Mouse (Mus musculus) cerebellum, adult 2 months (tissue): ENCODE results near the gene Gm28827.
"Not testable (repeated sequence)": the region's sequence is repeated elsewhere in the genome, so short reads cannot be mapped to it uniquely, and the experiment has no call there.

Experiments
- CTCF ChIP-seq: fragments of 200-500 bp; IDR thresholded peaks from 2 replicates; pipeline ENCODE4 v1.5.1; 2011; ENCODE audit warnings: low read depth, mild to moderate bottlenecking, control low read depth, low read length, moderate library complexity, borderline replicate concordance; ENCODE audit not compliant: insufficient read depth
- POLR2A ChIP-seq: fragments of 200-500 bp; IDR thresholded peaks from 2 replicates; pipeline ENCODE4 v1.6.1; 2011; ENCODE audit warnings: low read length, control low read depth, borderline replicate concordance; ENCODE audit not compliant: insufficient read depth

DNA sequence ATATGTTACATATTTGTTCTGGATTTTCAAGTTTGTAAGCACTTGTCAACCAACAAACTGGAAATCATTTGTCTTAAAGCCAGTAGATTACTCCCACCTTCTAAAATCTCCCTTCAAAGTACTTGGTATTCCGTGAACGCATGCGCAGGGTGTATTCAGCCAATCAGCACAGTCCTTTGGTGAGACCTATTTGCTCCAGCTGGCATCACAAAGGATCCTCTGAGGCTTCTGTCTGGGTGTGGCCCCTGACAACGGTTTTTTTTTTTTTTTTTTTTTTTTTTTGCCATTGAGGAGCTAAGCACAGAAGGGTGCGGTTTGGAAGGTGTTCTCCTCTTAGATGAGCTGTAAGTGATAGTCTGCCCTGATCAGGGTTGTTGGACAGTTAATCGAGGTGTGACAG is at the start of gene Gm28827:
- not testable (repeated sequence) for TF ChIP-seq CTCF, POLR2A
